Mouse (Mus musculus) kidney, postnatal 0 days (tissue): ENCODE results near the gene Arhgap10. TPM values are rescaled to one million over a fixed set of nuclear protein-coding genes. Genes with fewer than 3 reads are reported as not detected.
A peak's percentile ranks its signal among the peaks of the same experiment; 100 is the strongest.

Experiments
- ATAC-seq: fragments of 200-750 bp; cut with Nextera tagmentation; replicated peaks from 2 replicates; pipeline ENCODE4 v1.8.0; 2017; ENCODE audit warnings: low read depth, moderate number of reproducible peaks, moderate TSS enrichment, moderate library complexity; ENCODE audit not compliant: low FRiP score
- DNase-seq: peaks from one replicate; pipeline ENCODE4 v3.0.0-alpha.2; 2016; ENCODE audit warnings: low spot score
- H3K27ac ChIP-seq: fragments of 300-500 bp; sonication (generic); 2 replicates; pipeline ENCODE4 v1.5.1; 2014; ENCODE audit warnings: mild to moderate bottlenecking
- H3K27me3 ChIP-seq: fragments of 300-500 bp; sonication (generic); 2 replicates; pipeline ENCODE4 v1.6.1; 2014; ENCODE audit warnings: low read length, mixed read lengths; ENCODE audit not compliant: insufficient read depth
- H3K36me3 ChIP-seq: fragments of 300-500 bp; sonication (generic); 2 replicates; pipeline ENCODE4 v1.6.1; 2014; ENCODE audit warnings: low read length, mixed read lengths; ENCODE audit not compliant: insufficient read depth
- H3K4me1 ChIP-seq: fragments of 300-500 bp; sonication (generic); replicated peaks from 2 replicates; pipeline ENCODE4 v1.6.1; 2014; ENCODE audit warnings: antibody characterized with exemption, low read length, mixed read lengths; ENCODE audit not compliant: insufficient read depth
- H3K4me2 ChIP-seq: fragments of 300-500 bp; sonication (generic); 2 replicates; pipeline ENCODE4 v1.6.1; 2014; ENCODE audit warnings: mild to moderate bottlenecking, low read length, moderate library complexity, mixed read lengths
- H3K4me3 ChIP-seq: fragments of 300-500 bp; sonication (generic); replicated peaks from 2 replicates; pipeline ENCODE4 v1.5.1; 2014; ENCODE audit warnings: low read depth, low read length
- H3K9ac ChIP-seq: fragments of 300-500 bp; sonication (generic); 2 replicates; pipeline ENCODE4 v1.6.1; 2014; ENCODE audit warnings: low read depth, low read length
- H3K9me3 ChIP-seq: fragments of 300-500 bp; sonication (generic); replicated peaks from 2 replicates; pipeline ENCODE4 v1.6.1; 2016; ENCODE audit warnings: low read length, inconsistent platforms, mixed read lengths
- CTCF ChIP-seq: IDR thresholded peaks from 2 replicates; pipeline ENCODE4 v1.5.1; 2016; ENCODE audit warnings: antibody characterized with exemption, low read depth, mild to moderate bottlenecking, moderate library complexity
- WGBS: fragments of 180-500 bp; shearing (Covaris S2); extraction: QIAGEN DNeasy Blood & Tissue Kit; methylation state at CpG from one replicate; pipeline ENCODE4 v1.1.7; 2014; 5-methylcytosine and 5-hydroxymethylcytosine counted together
- polyA plus RNA-seq: library from polyadenylated mRNA; unstranded; fragments of >200 nt; fragmentation: Nextera tagmentation; extraction: Ambion mirVana; gene quantifications from 2 replicates; pipeline ENCODE4 v1.2.1, GENCODE M21; 2015

Gene Arhgap10
- polyA plus RNA-seq, 1 experiment from 2014 or later, result 26.6 TPM

DNA sequence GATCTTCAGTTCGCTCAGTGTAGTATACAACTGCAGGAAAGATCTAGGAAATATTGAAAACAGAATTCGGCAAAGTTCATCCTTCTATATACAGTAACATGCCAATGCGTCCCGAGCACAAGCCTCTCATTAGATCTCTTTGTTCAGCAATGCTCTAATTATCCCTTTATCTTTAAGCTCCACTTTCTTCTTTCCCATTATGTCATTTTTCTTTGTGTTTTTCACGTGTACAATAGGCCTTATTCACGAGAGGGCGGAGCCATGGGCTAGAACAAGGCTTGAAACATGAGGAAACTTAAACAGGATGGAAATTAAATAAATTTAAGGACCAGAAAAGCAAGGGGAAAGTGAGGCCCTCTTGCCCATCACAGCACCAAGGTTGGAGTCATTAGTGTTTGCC lies 289.1 kb downstream of the Arhgap10 start:
- no peak for ATAC-seq
- no peak overlapping the region for H3K27ac ChIP-seq
- no peak for DNase-seq
- no peaks in the 10 kb centered on the region for H3K36me3 ChIP-seq
- no peak overlapping the region for H3K4me3 ChIP-seq
- no peaks in the 10 kb centered on the region for H3K9me3 ChIP-seq
- TF ChIP-seq CTCF, result no peak
- H3K4me1 ChIP-seq, result no peaks in the 10 kb centered on the region
- H3K4me2 ChIP-seq, result no peak overlapping the region
- H3K27me3 ChIP-seq, result no peaks in the 10 kb centered on the region
- no peak overlapping the region for H3K9ac ChIP-seq
- WGBS, result 86% methylated on average over 7 of the region's 7 CpGs

DNA sequence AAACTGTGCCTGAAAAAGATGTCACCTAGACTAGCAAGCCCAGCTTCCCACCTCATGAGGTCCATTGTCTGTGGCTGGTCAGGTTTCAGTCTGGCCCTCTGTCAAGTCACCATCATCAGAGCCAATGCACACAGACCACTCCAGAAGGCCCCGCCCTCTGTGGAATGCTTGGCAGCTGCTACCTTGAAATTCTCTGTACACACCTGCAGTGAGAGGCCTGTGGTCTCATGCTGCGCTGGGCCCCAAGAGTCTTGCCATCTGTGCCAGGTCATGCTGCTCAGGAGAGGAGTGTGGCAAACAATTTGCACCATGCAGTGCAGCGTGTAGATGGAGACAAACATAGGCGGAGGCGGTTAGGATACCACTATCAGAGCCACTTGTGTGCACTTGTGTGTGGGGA lies 290.0 kb downstream of the Arhgap10 start:
- WGBS, result 88% methylated on average over 5 of the region's 5 CpGs
- H3K27ac ChIP-seq, result no peak overlapping the region
- no peak overlapping the region for H3K4me3 ChIP-seq
- no peak for TF ChIP-seq CTCF
- no peak for DNase-seq
- no peaks in the 10 kb centered on the region for H3K4me1 ChIP-seq
- H3K27me3 ChIP-seq, result no peaks in the 10 kb centered on the region
- H3K36me3 ChIP-seq, result no peaks in the 10 kb centered on the region
- no peak for ATAC-seq
- H3K9me3 ChIP-seq, result no peaks in the 10 kb centered on the region
- no peak overlapping the region for H3K9ac ChIP-seq
- no peak overlapping the region for H3K4me2 ChIP-seq

DNA sequence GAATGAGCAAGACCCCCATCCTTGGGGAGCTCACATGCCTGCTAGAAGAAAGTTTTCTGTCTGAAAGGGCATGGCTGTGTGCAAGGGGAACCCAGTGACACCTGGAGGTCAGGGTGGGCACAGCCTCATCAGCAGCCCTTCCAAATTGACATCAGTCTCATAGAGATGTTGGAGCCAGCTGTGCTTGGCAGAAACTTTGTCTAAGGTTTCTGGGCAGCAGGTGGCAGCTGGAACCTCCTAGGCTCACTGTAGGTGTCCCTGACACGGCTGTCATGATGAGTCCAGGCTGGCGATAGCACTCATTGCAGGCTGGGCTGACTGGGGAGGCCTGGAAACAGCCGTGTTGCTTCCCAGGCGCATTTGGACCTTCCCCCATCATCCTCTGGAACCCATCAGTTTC lies 294.6 kb downstream of the Arhgap10 start:
- Histone ChIP-seq H3K9me3 (no peaks in the 10 kb centered on the region), H3K9ac (no peak overlapping the region), H3K4me1 (no peaks in the 10 kb centered on the region), H3K4me2 (no peak overlapping the region), H3K27me3 (no peaks in the 10 kb centered on the region), H3K36me3 (no peaks in the 10 kb centered on the region), H3K4me3 (no peak overlapping the region), H3K27ac (no peak overlapping the region)
- DNase-seq (no peak), ATAC-seq (no peak)
- no peak; the same call in 1 of the 2 replicates for TF ChIP-seq CTCF
- 62% methylated on average over 4 of the region's 4 CpGs for WGBS

DNA sequence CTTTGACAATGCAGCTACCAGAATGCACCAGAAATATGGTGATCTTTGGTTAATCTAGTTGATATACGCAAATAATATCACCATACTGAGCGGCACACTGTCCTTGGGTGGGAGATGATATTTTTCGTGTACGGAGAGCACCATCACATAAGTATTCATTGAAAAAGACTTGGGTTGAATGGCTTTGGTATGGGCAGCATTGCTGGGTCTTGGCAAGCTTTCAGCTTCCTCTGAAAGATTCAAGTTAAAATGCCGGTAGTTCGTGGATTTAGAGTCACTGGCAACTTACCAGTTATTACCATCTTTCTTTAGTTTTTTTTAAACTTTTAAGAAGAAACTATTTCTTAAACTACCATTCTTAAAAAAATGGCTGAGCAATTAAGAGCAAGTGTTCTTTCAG lies 302.6 kb downstream of the Arhgap10 start:
- Histone ChIP-seq H3K9me3 (no peaks in the 10 kb centered on the region), H3K9ac (no peak overlapping the region), H3K36me3 (no peaks in the 10 kb centered on the region), H3K27me3 (no peaks in the 10 kb centered on the region), H3K4me1 (no peaks in the 10 kb centered on the region), H3K27ac (no peak overlapping the region), H3K4me2 (no peak overlapping the region), H3K4me3 (no peak overlapping the region)
- DNase-seq (no peak), ATAC-seq (no peak)
- 72% methylated on average over 6 of the region's 6 CpGs for WGBS
- TF ChIP-seq CTCF, result no peak

DNA sequence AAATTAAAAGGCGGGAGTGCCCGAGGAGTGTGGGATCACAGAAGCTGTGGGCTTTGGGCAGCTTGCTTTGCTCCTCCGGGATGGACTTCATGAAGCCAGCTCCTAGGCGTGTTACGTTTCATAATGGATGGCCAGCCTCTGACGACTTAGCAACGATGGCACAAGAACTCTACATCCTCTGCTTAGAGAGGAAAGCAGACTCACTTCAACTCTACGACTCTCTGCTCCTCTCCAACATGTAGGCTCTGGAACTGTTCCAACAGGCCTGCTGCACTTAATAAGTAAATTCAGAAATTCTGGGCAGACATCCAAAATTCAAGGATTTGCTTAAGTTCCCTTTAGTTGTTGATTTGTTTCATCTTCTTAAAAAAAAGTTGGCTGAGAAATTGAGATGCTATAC lies 303.1 kb downstream of the Arhgap10 start:
- DNase-seq, result peak; percentile 79
- H3K4me1 ChIP-seq, result no peaks in the 10 kb centered on the region
- 35% methylated on average over 8 of the region's 8 CpGs for WGBS
- H3K9ac ChIP-seq, result no peak overlapping the region
- H3K27me3 ChIP-seq, result no peaks in the 10 kb centered on the region
- no peaks in the 10 kb centered on the region for H3K9me3 ChIP-seq
- H3K36me3 ChIP-seq, result no peaks in the 10 kb centered on the region
- no peak overlapping the region for H3K4me3 ChIP-seq
- no peak overlapping the region for H3K27ac ChIP-seq
- H3K4me2 ChIP-seq, result no peak overlapping the region
- ATAC-seq, result no peak
- TF ChIP-seq CTCF, result no peak

DNA sequence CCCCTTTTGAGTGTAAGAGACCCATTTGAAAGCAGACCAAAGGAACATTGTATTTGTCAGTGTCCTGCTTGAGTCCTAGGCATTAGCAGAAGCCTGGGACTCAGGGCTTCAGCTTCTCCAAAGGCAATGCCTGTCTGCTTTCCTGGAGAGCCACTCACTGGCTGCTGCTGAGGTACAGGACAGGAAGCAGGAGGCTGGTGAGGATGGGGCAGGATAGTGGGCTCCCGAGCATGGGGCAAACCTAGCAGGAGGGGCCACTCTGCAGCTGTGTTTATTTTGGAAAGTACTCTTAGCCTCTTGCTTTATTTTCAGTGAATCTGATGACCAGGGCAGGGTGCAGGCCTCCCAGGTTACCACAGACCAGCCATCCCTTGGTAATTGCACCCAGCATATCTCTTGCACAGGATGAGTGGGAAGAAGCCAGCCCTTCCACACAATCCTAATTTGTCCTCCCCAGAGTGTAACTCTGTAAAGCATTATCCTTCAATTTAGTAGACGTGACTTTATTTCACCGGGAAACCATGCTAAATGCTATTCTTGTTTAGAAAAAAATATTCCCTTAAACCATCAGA lies 303.8 kb downstream of the Arhgap10 start:
- no peak for ATAC-seq
- 36% methylated on average over 3 of the region's 3 CpGs for WGBS

DNA sequence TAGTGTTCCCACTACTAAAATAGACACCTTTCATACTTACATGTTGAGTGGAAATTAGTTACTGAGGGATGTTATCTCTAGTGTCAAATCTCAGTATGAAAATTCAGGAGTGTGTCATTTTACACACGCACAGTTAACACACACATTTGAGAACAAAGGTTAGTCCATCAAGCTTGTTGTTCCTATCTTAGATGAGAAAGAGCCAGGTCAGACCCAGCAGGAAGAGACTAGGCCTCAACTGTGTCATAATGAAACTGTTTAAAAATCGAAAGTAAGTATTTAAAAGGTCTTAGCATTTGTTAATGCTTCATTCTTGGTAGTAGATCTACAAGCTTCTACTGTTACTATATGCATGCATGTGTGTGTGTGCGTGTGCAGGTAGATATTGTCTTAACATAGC lies 308.5 kb downstream of the Arhgap10 start:
- 88% methylated on average over 3 of the region's 3 CpGs for whole genome bisulfite sequencing
- Histone ChIP-seq H3K4me3 (no peak overlapping the region), H3K36me3 (no peaks in the 10 kb centered on the region), H3K27me3 (no peaks in the 10 kb centered on the region), H3K27ac (no peak overlapping the region), H3K4me1 (no peaks in the 10 kb centered on the region), H3K9me3 (no peaks in the 10 kb centered on the region), H3K9ac (no peak overlapping the region), H3K4me2 (no peak overlapping the region)
- ATAC-seq, result no peak
- DNase-seq, result no peak
- no peak for TF ChIP-seq CTCF

More for the DNA sequence above, 303.8 kb downstream of the Arhgap10 start:
- no peak for DNase-seq
- H3K36me3 ChIP-seq, result no peaks in the 10 kb centered on the region
- no peak overlapping the region for H3K9ac ChIP-seq
- H3K27me3 ChIP-seq, result no peaks in the 10 kb centered on the region
- H3K27ac ChIP-seq, result no peak overlapping the region
- no peaks in the 10 kb centered on the region for H3K9me3 ChIP-seq
- H3K4me3 ChIP-seq, result no peak overlapping the region
- no peak for TF ChIP-seq CTCF
- no peaks in the 10 kb centered on the region for H3K4me1 ChIP-seq
- no peak overlapping the region for H3K4me2 ChIP-seq

Other genes starting within 250 kb of the Arhgap10 start
- gene Prmt9, start 31.4 kb upstream of the Arhgap10 start, polyA plus RNA-seq, result 16.3 and 16.8 TPM in 2 replicates
- gene Tmem184c, start 92.7 kb upstream of the Arhgap10 start, polyA plus RNA-seq, result 37.7 and 38.1 TPM in 2 replicates
- 24.1 and 24.5 TPM in 2 replicates for gene Ednra, start 206.5 kb upstream of the Arhgap10 start, polyA plus RNA-seq